Mouse (Mus musculus) bone marrow macrophage, adult 2 months (primary cell): ENCODE results near the gene Ehbp1.

Source experiments
- CTCF ChIP-seq: IDR thresholded peaks from 2 replicates; pipeline ENCODE4 v1.5.1; 2012; ENCODE audit warnings: low read depth, mild to moderate bottlenecking, low read length, moderate library complexity
- POLR2A ChIP-seq: IDR thresholded peaks from 2 replicates; pipeline ENCODE4 v1.6.1; 2012; ENCODE audit warnings: mild to moderate bottlenecking, low read depth, low read length, borderline replicate concordance

DNA sequence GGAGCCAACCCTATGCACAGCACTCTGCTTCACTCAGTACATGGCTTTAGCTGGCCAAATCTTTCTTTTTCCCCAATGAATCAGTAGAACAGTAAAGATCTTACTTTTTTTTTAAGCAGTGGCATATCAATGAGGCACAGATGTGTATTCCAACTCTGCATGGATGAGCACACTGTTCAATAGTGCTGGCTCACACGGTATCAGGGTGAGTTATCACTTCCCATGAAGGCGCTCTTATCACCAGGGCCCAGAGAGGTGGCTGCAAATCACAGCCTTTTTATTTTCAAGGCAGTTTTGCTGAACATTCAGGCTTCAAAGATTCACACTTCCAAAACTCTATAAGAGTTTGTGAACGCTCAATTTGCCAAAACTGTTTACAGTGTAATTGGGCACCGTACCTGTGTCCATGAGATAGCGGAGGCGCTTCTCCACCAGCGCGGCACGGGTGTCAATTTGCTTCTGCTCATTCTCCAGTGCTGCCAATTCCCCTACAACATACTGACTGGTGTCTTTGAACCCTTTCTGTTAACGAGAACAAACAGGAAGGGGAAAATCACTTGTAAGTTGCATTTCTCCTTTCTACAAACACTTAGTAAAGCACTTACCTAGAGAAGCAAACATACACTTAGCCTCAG lies 288.9 kb downstream of the Ehbp1 start:
- TF ChIP-seq CTCF (no peak), POLR2A (no peak)
